Mouse (Mus musculus): ENCODE data around the gene Zbtb16. TPM values are rescaled to one million over a fixed set of nuclear protein-coding genes. Genes with fewer than 3 reads are reported as not detected.

Gene Zbtb16
- polyA plus RNA-seq, 1 experiment from 2014 or later, result 2.3 TPM

Other genes with a start within 250 kb of the Zbtb16 start
- gene Nnmt, start 231.1 kb downstream of the Zbtb16 start, polyA plus RNA-seq (2014; fragmentation: Nextera tagmentation; extraction: Ambion mirVana), result 1.3 and 1.8 TPM in 2 replicates
- not detected in 2 replicates for gene Htr3a, start 74.9 kb upstream of the Zbtb16 start, polyA plus RNA-seq (2014; fragmentation: Nextera tagmentation; extraction: Ambion mirVana)
- gene Htr3b, start 128.8 kb upstream of the Zbtb16 start, polyA plus RNA-seq (2014; fragmentation: Nextera tagmentation; extraction: Ambion mirVana), result not detected in 2 replicates
- 15.2 and 15.4 TPM in 2 replicates for gene Usp28, start 149.2 kb upstream of the Zbtb16 start, polyA plus RNA-seq (2014; fragmentation: Nextera tagmentation; extraction: Ambion mirVana)
- 40.0 and 48.2 TPM in 2 replicates for gene Zw10, start 219.4 kb upstream of the Zbtb16 start, polyA plus RNA-seq (2014; fragmentation: Nextera tagmentation; extraction: Ambion mirVana)
- gene Tmprss5, start 245.0 kb upstream of the Zbtb16 start, polyA plus RNA-seq (2014; fragmentation: Nextera tagmentation; extraction: Ambion mirVana), result not detected in 2 replicates